Mouse (Mus musculus) liver, postnatal 0 days (tissue): Measurements from ENCODE around the gene Ddx28. TPM values are rescaled to one million over a fixed set of nuclear protein-coding genes. Genes with fewer than 3 reads are reported as not detected.

Experiments used
- ATAC-seq: fragments of 200-750 bp; cut with Nextera tagmentation; 2 replicates; pipeline ENCODE4 v1.8.0; 2017; ENCODE audit warnings: mild to moderate bottlenecking, moderate library complexity
- DNase-seq: peaks from one replicate; pipeline ENCODE4 v3.0.0-alpha.2; 2016
- H3K27ac ChIP-seq: fragments of 300-500 bp; sonication (generic); 2 replicates; pipeline ENCODE4 v1.5.1; 2014; ENCODE audit warnings: antibody characterized with exemption, moderate library complexity, mild to moderate bottlenecking, low read depth
- H3K27me3 ChIP-seq: fragments of 300-500 bp; sonication (generic); 2 replicates; pipeline ENCODE4 v1.6.1; 2014; ENCODE audit warnings: low read length, control low read depth, mixed read lengths; ENCODE audit not compliant: insufficient read depth
- H3K36me3 ChIP-seq: fragments of 300-500 bp; sonication (generic); replicated peaks from 2 replicates; pipeline ENCODE4 v1.6.1; 2014; ENCODE audit warnings: mild to moderate bottlenecking, control low read depth, low read length, moderate library complexity, mixed read lengths; ENCODE audit not compliant: insufficient read depth
- H3K4me1 ChIP-seq: fragments of 300-500 bp; sonication (generic); 2 replicates; pipeline ENCODE4 v1.6.1; 2014; ENCODE audit warnings: antibody characterized with exemption, mild to moderate bottlenecking, control low read depth; ENCODE audit not compliant: insufficient read depth
- H3K4me2 ChIP-seq: fragments of 300-500 bp; sonication (generic); 2 replicates; pipeline ENCODE4 v1.6.1; 2014; ENCODE audit warnings: low read depth, mild to moderate bottlenecking, low read length, moderate library complexity, mixed read lengths
- H3K4me3 ChIP-seq: fragments of 300-500 bp; sonication (generic); 2 replicates; pipeline ENCODE4 v1.5.1; 2014; ENCODE audit warnings: low read depth, low read length
- H3K9ac ChIP-seq: fragments of 300-500 bp; sonication (generic); replicated peaks from 2 replicates; pipeline ENCODE4 v1.6.1; 2014; ENCODE audit warnings: mild to moderate bottlenecking, moderate library complexity
- H3K9me3 ChIP-seq: fragments of 300-500 bp; sonication (generic); 2 replicates; pipeline ENCODE4 v1.6.1; 2016; ENCODE audit warnings: mild to moderate bottlenecking, control low read depth, low read length, mixed read lengths
- CTCF ChIP-seq: sonication (generic); IDR thresholded peaks from 2 replicates; pipeline ENCODE4 v1.5.1; 2016; ENCODE audit warnings: antibody characterized with exemption, low read depth
- EP300 ChIP-seq: IDR thresholded peaks from 2 replicates; pipeline ENCODE4 v1.6.1; 2016; ENCODE audit warnings: antibody characterized with exemption, low read depth, mild to moderate bottlenecking
- WGBS: fragments of 180-500 bp; shearing (Covaris S2); extraction: QIAGEN DNeasy Blood & Tissue Kit; methylation state at CpG from one replicate; pipeline ENCODE4 v1.1.7; 2014; ENCODE audit not compliant: insufficient replicate concordance; 5-methylcytosine and 5-hydroxymethylcytosine counted together
- polyA plus RNA-seq: library from polyadenylated mRNA; unstranded; fragments of >200 nt; fragmentation: Nextera tagmentation; extraction: Ambion mirVana; gene quantifications from 2 replicates; pipeline ENCODE4 v1.2.1, GENCODE M21; 2015

Gene Ddx28
- polyA plus RNA-seq, 1 experiment from 2014 or later, result 14.7 TPM

GRCm38 (mm10) chr8:105969367-105969766 is 42.3 kb downstream of the Ddx28 start:
- no peak overlapping the region for H3K4me2 ChIP-seq
- H3K27ac ChIP-seq, result no peak overlapping the region
- no peak overlapping the region for H3K4me3 ChIP-seq
- DNase-seq (no peak), ATAC-seq (no peak)
- H3K27me3 ChIP-seq, result 0 out of 2 replicates have a peak, but pooled peaks cover 3% of the 10 kb centered on the region
- 60% methylated on average over 1 of the region's 1 CpGs for WGBS
- H3K4me1 ChIP-seq, result peaks cover 22% of the 10 kb centered on the region
- H3K9ac ChIP-seq, result no peak overlapping the region
- H3K36me3 ChIP-seq, result no peaks in the 10 kb centered on the region
- H3K9me3 ChIP-seq, result no peaks in the 10 kb centered on the region
- no peak for TF ChIP-seq EP300
- no peak for TF ChIP-seq CTCF

- Histone ChIP-seq H3K9me3 (no peaks in the 10 kb centered on the region), H3K4me3 (peak overlapping the region; percentile 78), H3K4me1 (peaks cover 24% of the 10 kb centered on the region), H3K27me3 (0 out of 2 replicates have a peak, but pooled peaks cover 3% of the 10 kb centered on the region), H3K4me2 (peak overlapping the region; percentile 100), H3K36me3 (no peaks in the 10 kb centered on the region), H3K27ac (peak overlapping the region; percentile 80), H3K9ac (peak overlapping the region; percentile 8; the same call in 1 of the 2 replicates)
- DNase-seq (peak; percentile 47), ATAC-seq (peak; percentile 43)
- WGBS, result 20% methylated on average over 19 of the region's 19 CpGs
- no peak for TF ChIP-seq CTCF
- TF ChIP-seq EP300, result peak; percentile 71
Observed at GRCm38 (mm10) chr8:105966692-105967311, 44.9 kb downstream of the Ddx28 start.

- ATAC-seq (peak; percentile 81), DNase-seq (peak; percentile 85)
- no peak for TF ChIP-seq EP300
- Histone ChIP-seq H3K36me3 (no peaks in the 10 kb centered on the region), H3K4me2 (peak within 1 kb of the TSS; percentile 100), H3K27me3 (0 out of 2 replicates have a peak, but pooled peaks cover 3% of the 10 kb centered on the region), H3K4me3 (peak within 1 kb of the TSS; percentile 78), H3K9ac (peak within 1 kb of the TSS; percentile 86), H3K4me1 (peaks cover 33% of the 10 kb centered on the region), H3K9me3 (no peaks in the 10 kb centered on the region), H3K27ac (peak within 1 kb of the TSS; percentile 80)
- 3% methylated on average over 45 of the region's 47 CpGs for WGBS
Observed at GRCm38 (mm10) chr8:105965905-105966341, 45.8 kb downstream of the Ddx28 start, which contains the start of gene Slc12a4. Slc12a4 (minus strand) TSS chr8:105966097.

GRCm38 (mm10) chr8:105965266-105965904 is 46.3 kb downstream of the Ddx28 start:
- Histone ChIP-seq H3K27ac (peak overlapping the region; percentile 80), H3K4me1 (peaks cover 33% of the 10 kb centered on the region), H3K4me3 (peak overlapping the region; percentile 78), H3K36me3 (no peaks in the 10 kb centered on the region), H3K27me3 (0 out of 2 replicates have a peak, but pooled peaks cover 3% of the 10 kb centered on the region), H3K9me3 (no peaks in the 10 kb centered on the region), H3K9ac (peak overlapping the region; percentile 86), H3K4me2 (peak overlapping the region; percentile 100)
- TF ChIP-seq CTCF, result no peak
- no peak for TF ChIP-seq EP300
- DNase-seq (peak; percentile 55), ATAC-seq (peak; percentile 48)
- 2% methylated on average over 31 of the region's 40 CpGs for WGBS

GRCm38 (mm10) chr8:105964506-105965265 is 47.0 kb downstream of the Ddx28 start:
- Histone ChIP-seq H3K4me1 (peaks cover 33% of the 10 kb centered on the region), H3K36me3 (no peaks in the 10 kb centered on the region), H3K27ac (no peak overlapping the region), H3K4me3 (peak overlapping the region; percentile 78), H3K9me3 (no peaks in the 10 kb centered on the region), H3K4me2 (peak overlapping the region; percentile 100), H3K27me3 (0 out of 2 replicates have a peak, but pooled peaks cover 3% of the 10 kb centered on the region), H3K9ac (peak overlapping the region; percentile 86; the same call in 1 of the 2 replicates)
- TF ChIP-seq EP300, result no peak
- TF ChIP-seq CTCF, result no peak
- WGBS, result 59% methylated on average over 12 of the region's 12 CpGs
- ATAC-seq (no peak), DNase-seq (no peak)

GRCm38 (mm10) chr8:105961536-105961935 is 50.1 kb downstream of the Ddx28 start:
- Histone ChIP-seq H3K9me3 (no peaks in the 10 kb centered on the region), H3K9ac (no peak overlapping the region), H3K27ac (no peak overlapping the region), H3K4me1 (peaks cover 27% of the 10 kb centered on the region), H3K27me3 (no peaks in the 10 kb centered on the region), H3K36me3 (no peaks in the 10 kb centered on the region; the same call in 1 of the 2 replicates), H3K4me2 (peak overlapping the region; percentile 54), H3K4me3 (no peak overlapping the region)
- no peak for DNase-seq
- TF ChIP-seq EP300, result peak; percentile 63; the same call in 1 of the 2 replicates
- TF ChIP-seq CTCF, result no peak
- 60% methylated on average over 10 of the region's 10 CpGs for WGBS
- ATAC-seq, result no peak
